Mouse (Mus musculus): ENCODE data around the gene Bfsp2. TPM values are rescaled to one million over a fixed set of nuclear protein-coding genes. Genes with fewer than 3 reads are reported as not detected.
A peak's percentile ranks its signal among the peaks of the same experiment; 100 is the strongest.
"Not testable (repeated sequence)": the region's sequence is repeated elsewhere in the genome, so short reads cannot be mapped to it uniquely, and the experiment has no call there.

The Bfsp2 gene
- polyA plus RNA-seq, 1 experiment from 2014 or later = 1.3 TPM

DNA sequence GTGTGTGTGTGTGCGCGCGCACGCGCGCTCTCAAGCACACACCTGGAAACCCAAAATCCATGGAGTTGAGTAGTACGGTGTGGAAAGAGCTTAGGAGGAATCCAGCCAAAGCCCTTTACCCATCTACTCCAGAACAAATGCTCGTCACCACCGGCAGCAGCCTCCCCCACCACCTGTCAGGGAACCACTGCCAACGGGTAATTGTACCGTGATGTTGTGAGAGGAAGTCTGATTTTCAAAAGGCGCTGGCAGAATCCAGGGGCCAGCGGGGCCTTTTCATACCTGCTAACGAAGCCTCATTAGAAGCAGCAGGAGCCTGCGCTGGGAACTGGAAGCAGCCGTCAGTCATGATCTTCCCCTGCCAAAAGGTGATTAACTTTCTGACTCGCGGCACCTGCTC is 57.4 kb downstream of the Bfsp2 start:
- no peak for DNase-seq (ENCODE audit: low spot score)
- H3K36me3 ChIP-seq (replicated peaks) = no peaks in the 10 kb centered on the region
- WGBS = 57% methylated on average over 18 of the region's 18 CpGs

DNA sequence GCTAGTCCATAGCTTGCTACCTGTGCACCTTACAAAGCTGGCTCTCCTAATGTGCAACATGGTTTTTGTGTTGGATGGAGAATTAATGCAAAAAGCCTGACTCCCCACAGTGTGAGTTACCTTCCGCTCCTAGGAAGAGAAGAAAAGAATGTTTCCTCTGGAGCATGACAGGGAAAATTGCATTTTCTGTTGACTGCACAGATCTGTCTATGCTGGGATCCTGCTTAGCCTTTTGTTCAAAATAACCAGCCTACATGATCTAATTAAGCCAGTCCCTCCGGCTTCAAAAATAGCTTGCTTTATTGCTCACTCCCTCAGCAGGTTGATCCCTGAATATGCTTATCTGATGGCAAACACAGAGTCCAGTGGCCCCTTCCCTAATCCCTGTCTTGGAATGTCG is 59.4 kb downstream of the Bfsp2 start:
- no peak for DNase-seq (ENCODE audit: low spot score)
- H3K27me3 ChIP-seq (replicated peaks; ENCODE audit: low read depth, poor library complexity, severe bottlenecking) = no peaks in the 10 kb centered on the region
- peaks cover 21% of the 10 kb centered on the region for H3K4me1 ChIP-seq
- H3K4me3 ChIP-seq = no peak overlapping the region
- no peaks in the 10 kb centered on the region for H3K9me3 ChIP-seq
- no peaks in the 10 kb centered on the region for H3K36me3 ChIP-seq (replicated peaks)
- no peak overlapping the region for H3K27ac ChIP-seq (replicated peaks)
- 53% methylated on average over 3 of the region's 3 CpGs for WGBS

More for the DNA sequence above, 57.4 kb downstream of the Bfsp2 start:
- Histone ChIP-seq H3K4me3 (no peak overlapping the region), H3K9me3 (no peaks in the 10 kb centered on the region), H3K4me1 (peaks cover 26% of the 10 kb centered on the region), H3K27ac (replicated peaks) (no peak overlapping the region; the same call in 1 of the 2 replicates), H3K27me3 (replicated peaks; ENCODE audit: low read depth, poor library complexity, severe bottlenecking) (no peaks in the 10 kb centered on the region)

DNA sequence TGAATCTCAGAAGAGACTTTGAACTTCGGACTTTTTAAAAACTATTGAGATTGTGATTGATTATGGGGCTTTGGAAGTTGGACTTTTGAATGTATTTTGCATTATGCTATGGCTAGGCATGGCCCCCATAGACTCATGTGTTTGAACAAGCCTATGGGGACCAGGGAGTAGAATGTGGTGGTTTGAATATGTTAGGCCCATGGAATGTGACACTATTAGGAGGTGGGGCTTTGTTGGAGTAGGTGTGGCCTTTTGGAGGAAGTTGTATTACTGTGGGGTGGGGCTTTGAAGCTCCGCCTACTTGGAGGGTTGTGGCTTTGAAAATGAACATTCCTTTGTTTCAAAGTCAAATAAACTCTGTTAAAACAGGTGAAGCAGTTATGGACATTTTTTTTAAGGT is 61.4 kb downstream of the Bfsp2 start:
- Histone ChIP-seq H3K9me3 (no peaks in the 10 kb centered on the region), H3K27me3 (replicated peaks; ENCODE audit: low read depth, poor library complexity, severe bottlenecking) (no peaks in the 10 kb centered on the region), H3K4me3 (no peak overlapping the region), H3K27ac (replicated peaks) (no peak overlapping the region), H3K4me1 (peaks cover 29% of the 10 kb centered on the region), H3K36me3 (replicated peaks) (no peaks in the 10 kb centered on the region)
- no peak for DNase-seq (ENCODE audit: low spot score)
- WGBS = 86% methylated on average over 2 of the region's 2 CpGs

- H3K9me3 ChIP-seq; H3K27me3 ChIP-seq (replicated peaks; ENCODE audit: low read depth, poor library complexity, severe bottlenecking); H3K4me3 ChIP-seq; DNase-seq (ENCODE audit: low spot score); H3K36me3 ChIP-seq (replicated peaks); H3K27ac ChIP-seq (replicated peaks): not testable (repeated sequence)
- WGBS = 86% methylated on average over 1 of the region's 1 CpGs
- H3K4me1 ChIP-seq = peaks cover 33% of the 10 kb centered on the region
Measured at GRCm38 (mm10) chr9:103418267-103418666, 62.0 kb downstream of the Bfsp2 start.

GRCm38 (mm10) chr9:103413457-103413856 is 66.8 kb downstream of the Bfsp2 start:
- H3K9me3 ChIP-seq = no peaks in the 10 kb centered on the region
- no peak overlapping the region for H3K27ac ChIP-seq (replicated peaks)
- H3K4me1 ChIP-seq = peaks cover 24% of the 10 kb centered on the region
- WGBS = 42% methylated on average over 9 of the region's 9 CpGs
- no peaks in the 10 kb centered on the region for H3K27me3 ChIP-seq (replicated peaks; ENCODE audit: low read depth, poor library complexity, severe bottlenecking)
- peak; percentile 18 for DNase-seq (ENCODE audit: low spot score)
- no peaks in the 10 kb centered on the region for H3K36me3 ChIP-seq (replicated peaks)
- H3K4me3 ChIP-seq = no peak overlapping the region

GRCm38 (mm10) chr9:103409119-103409518 is 71.1 kb downstream of the Bfsp2 start:
- no peaks in the 10 kb centered on the region for H3K27me3 ChIP-seq (replicated peaks; ENCODE audit: low read depth, poor library complexity, severe bottlenecking)
- no peak for DNase-seq (ENCODE audit: low spot score)
- H3K4me3 ChIP-seq = no peak overlapping the region
- no peaks in the 10 kb centered on the region for H3K36me3 ChIP-seq (replicated peaks)
- H3K9me3 ChIP-seq = no peaks in the 10 kb centered on the region
- WGBS = 88% methylated on average over 2 of the region's 2 CpGs
- no peak overlapping the region for H3K27ac ChIP-seq (replicated peaks)
- H3K4me1 ChIP-seq = peaks cover 21% of the 10 kb centered on the region

DNA sequence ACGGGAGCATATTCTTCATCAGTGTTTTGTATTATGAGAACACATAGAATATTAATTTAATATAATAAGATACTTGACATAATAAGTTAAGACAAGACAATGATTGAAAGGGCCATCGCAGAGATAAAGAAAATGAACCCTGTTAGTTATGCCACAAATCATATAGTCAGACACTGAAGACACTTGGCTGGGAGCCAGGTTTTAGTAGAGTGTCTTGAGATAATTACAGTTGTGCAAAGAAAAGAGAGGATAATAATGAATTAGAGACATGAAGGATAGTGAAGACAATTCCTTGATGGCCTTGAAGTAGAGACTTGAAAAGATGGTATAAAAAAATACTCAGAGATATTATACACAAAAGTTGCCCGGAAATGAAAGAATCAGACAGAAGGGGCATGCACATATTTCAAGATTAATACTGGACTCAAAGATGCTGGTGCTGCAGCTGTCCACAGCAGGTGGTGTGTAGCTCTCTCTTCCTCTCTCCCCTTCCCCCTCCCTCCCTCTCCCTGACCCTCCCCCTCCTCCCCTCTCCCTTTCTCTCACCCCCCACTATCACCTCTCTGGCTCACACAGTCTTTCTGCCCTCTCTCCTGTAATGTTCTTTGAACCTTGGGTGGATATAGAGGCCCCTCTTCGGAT is 72.0 kb downstream of the Bfsp2 start:
- WGBS = 79% methylated on average over 4 of the region's 4 CpGs
- no peak for DNase-seq (ENCODE audit: low spot score)
- Histone ChIP-seq H3K27me3 (replicated peaks; ENCODE audit: low read depth, poor library complexity, severe bottlenecking) (no peaks in the 10 kb centered on the region), H3K27ac (replicated peaks) (no peak overlapping the region), H3K4me3 (no peak overlapping the region), H3K36me3 (replicated peaks) (no peaks in the 10 kb centered on the region), H3K9me3 (no peaks in the 10 kb centered on the region), H3K4me1 (peaks cover 13% of the 10 kb centered on the region)

DNA sequence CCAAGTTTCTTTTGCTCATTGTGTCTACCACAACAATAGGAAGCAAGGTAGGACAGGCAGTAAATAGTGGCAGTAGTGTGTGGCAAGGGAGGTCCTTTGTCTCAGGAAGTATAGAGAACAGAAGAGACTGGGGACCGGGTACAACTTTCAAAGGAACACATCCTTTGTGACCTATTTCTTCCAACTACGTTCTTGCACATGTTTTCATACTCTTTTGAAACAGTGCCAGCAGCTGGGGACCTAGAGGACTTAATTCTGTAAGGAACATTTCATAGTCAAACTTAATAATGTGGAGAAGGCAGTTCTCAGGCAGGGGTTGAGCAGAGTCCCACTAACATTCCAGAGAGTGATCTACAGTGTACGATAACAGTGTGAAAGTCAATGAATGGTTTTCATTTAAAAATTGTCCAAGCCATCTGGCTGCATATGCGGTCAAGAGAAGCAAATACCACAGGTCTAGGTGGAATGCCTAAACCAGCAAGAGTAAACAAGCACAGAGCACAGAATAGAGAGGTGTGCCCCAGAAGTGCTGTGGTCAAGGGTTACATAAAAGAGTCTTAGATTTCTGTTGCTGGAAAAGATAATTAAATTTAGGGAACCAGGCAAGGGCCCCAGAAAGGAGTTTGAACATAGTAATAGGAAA is 76.8 kb downstream of the Bfsp2 start:
- H3K4me1 ChIP-seq = peaks cover 1% of the 10 kb centered on the region; the same call in 1 of the 2 replicates

DNA sequence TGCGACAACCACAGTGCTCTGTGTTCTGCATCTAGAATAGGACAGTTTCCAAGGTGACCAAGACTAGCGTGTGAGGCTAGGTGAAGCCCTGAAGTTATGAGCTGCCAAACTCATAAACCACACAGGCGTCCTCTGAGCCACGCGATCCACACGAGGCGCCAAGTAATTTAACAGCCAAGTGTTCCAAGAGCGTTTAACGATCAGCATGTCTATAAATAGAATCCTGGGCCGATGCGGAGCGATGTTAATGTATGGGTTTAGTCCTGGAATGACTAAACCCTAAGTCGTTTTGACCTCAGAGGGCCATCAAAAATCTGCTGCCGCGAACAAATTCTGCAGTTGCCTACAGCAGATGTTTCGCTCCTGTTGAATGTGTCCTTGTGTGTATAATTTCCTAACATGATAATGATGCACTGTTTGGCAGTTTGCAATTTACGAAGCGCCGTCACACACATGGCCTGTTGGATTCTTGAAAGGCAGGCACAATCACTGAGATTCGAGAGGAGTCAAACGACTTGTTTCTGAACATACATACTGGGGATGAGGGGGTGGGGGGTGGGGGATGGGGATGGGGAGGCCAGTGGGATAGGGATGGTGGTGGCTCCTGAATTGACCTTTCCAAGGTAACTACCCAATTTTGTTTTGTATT is 81.6 kb downstream of the Bfsp2 start:
- no peak overlapping the region for H3K4me3 ChIP-seq
- peaks cover 7% of the 10 kb centered on the region for H3K9me3 ChIP-seq
- H3K36me3 ChIP-seq (replicated peaks) = no peaks in the 10 kb centered on the region
- 88% methylated on average over 21 of the region's 21 CpGs for WGBS
- no peaks in the 10 kb centered on the region for H3K4me1 ChIP-seq
- no peak for DNase-seq (ENCODE audit: low spot score)
- H3K27ac ChIP-seq (replicated peaks) = no peak overlapping the region
- no peaks in the 10 kb centered on the region for H3K27me3 ChIP-seq (replicated peaks; ENCODE audit: low read depth, poor library complexity, severe bottlenecking)

More for the DNA sequence above, 76.8 kb downstream of the Bfsp2 start:
- DNase-seq (ENCODE audit: low spot score) = no peak
- 72% methylated on average over 4 of the region's 4 CpGs for WGBS
- H3K27me3 ChIP-seq (replicated peaks; ENCODE audit: low read depth, poor library complexity, severe bottlenecking) = no peaks in the 10 kb centered on the region
- H3K4me3 ChIP-seq = no peak overlapping the region
- no peak overlapping the region for H3K27ac ChIP-seq (replicated peaks)
- no peaks in the 10 kb centered on the region for H3K36me3 ChIP-seq (replicated peaks)
- peaks cover 7% of the 10 kb centered on the region for H3K9me3 ChIP-seq

- Histone ChIP-seq H3K9me3 (no peaks in the 10 kb centered on the region), H3K27ac (replicated peaks) (no peak overlapping the region), H3K27me3 (replicated peaks; ENCODE audit: low read depth, poor library complexity, severe bottlenecking) (no peaks in the 10 kb centered on the region), H3K4me1 (no peaks in the 10 kb centered on the region), H3K36me3 (replicated peaks) (no peaks in the 10 kb centered on the region), H3K4me3 (no peak overlapping the region)
- WGBS = 84% methylated on average over 11 of the region's 11 CpGs
- no peak for DNase-seq (ENCODE audit: low spot score)
Measured at GRCm38 (mm10) chr9:103393256-103393655, 87.0 kb downstream of the Bfsp2 start.

DNA sequence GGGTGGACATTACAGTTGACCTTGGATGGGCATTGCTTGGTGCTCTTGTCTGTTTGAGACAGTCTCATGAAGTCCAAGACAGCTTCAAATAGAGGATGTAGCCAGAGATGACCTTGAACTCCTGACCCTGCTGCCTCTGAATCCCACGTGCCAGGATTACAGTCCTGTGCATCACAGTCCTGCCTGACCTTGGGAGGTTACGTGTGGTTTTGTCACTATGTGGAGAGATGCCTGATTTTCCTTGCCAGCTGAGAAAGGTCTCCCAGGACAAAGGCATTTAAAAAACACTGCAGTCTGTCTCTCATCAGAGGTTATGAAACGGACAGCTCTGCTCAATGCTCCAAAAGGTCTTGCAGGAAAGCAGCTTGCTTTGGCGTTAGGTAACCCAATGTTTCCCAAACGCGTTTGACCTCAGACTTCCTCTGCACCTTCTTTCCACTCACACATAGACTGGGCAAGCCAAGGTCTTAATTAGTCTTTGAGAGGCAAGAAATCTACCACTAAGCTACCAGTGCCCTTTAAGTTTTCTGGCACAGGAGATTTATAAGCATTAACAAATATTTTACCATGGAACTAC is 88.3 kb downstream of the Bfsp2 start:
- H3K4me1 ChIP-seq = peaks cover 11% of the 10 kb centered on the region
- H3K36me3 ChIP-seq (replicated peaks) = no peaks in the 10 kb centered on the region
- DNase-seq (ENCODE audit: low spot score) = no peak
- H3K27me3 ChIP-seq (replicated peaks; ENCODE audit: low read depth, poor library complexity, severe bottlenecking) = no peaks in the 10 kb centered on the region
- no peak overlapping the region for H3K4me3 ChIP-seq
- 75% methylated on average over 6 of the region's 6 CpGs for WGBS
- no peak overlapping the region for H3K27ac ChIP-seq (replicated peaks)
- H3K9me3 ChIP-seq = no peaks in the 10 kb centered on the region

- WGBS = 93% methylated on average over 6 of the region's 6 CpGs
- H3K27ac ChIP-seq (replicated peaks) = no peak overlapping the region
- no peak overlapping the region for H3K4me3 ChIP-seq
- peaks cover 27% of the 10 kb centered on the region for H3K4me1 ChIP-seq
- no peak for DNase-seq (ENCODE audit: low spot score)
- H3K27me3 ChIP-seq (replicated peaks; ENCODE audit: low read depth, poor library complexity, severe bottlenecking) = no peaks in the 10 kb centered on the region
- H3K9me3 ChIP-seq = no peaks in the 10 kb centered on the region
- no peaks in the 10 kb centered on the region for H3K36me3 ChIP-seq (replicated peaks)
Measured at GRCm38 (mm10) chr9:103389261-103389660, 91.0 kb downstream of the Bfsp2 start.
